In the genomic region with DNA sequence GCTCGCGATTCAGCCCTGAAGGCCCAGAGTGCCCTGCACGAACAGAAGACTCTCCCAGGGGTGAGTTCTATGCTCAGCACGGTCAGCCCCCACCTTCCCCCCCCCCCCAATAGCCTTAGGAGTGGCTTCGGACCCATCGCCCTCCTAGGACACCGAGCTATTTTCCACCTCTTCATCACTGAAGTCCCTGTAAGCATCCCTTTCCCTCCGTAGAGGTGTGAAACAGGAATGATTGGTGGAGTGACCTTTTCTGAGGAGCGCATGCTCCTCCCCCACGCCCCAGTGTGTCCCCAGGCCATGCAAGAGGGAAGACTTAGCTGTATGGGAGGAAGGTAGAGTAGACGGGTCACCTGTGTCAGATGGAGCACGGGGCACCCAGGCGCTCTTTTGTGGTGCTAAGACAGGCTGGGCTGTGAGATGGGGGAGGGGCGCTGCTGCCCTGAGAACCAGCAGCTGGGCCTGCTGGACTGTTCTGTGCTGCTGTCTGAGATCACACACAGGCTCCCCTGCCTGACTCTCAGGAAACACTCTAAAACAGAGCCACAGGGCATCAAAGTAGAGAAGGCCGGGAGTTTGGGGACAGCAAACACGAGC, we compare ENCODE assay signal across 8 mouse cellular contexts. TPM values are rescaled to one million over a fixed set of nuclear protein-coding genes. Genes with fewer than 3 reads are reported as not detected.
DNase-seq lines count a peak whose midpoint lies in the region; ATAC-seq and TF ChIP-seq lines count a peak whose summit lies in the region.

A gene (minus strand): TSS at position 51 of the 594 bp plus-strand sequence.

- WGBS in heart, postnatal 0 days = 14% methylated on average over 16 of the region's 16 CpGs
- WGBS in hindbrain, embryonic 11.5 days = 9% methylated on average over 16 of the region's 16 CpGs
- WGBS in midbrain, embryonic 16.5 days = 12% methylated on average over 16 of the region's 16 CpGs

- H3K4me2 ChIP-seq in heart, postnatal 0 days (ENCODE audit: low read depth, low read length) = 0 out of 2 replicates have a peak within 1 kb of the TSS, but pooled peaks have one; percentile 16
- peak within 1 kb of the TSS; percentile 72 for H3K4me2 ChIP-seq in hindbrain, embryonic 11.5 days (replicated peaks; ENCODE audit: low read depth, low read length)
- peak within 1 kb of the TSS; percentile 73 for H3K4me2 ChIP-seq in midbrain, embryonic 16.5 days (ENCODE audit: low read length)

- ATAC-seq in heart, postnatal 0 days (ENCODE audit: insufficient read depth, low read depth) = no peak
- no peak for ATAC-seq in hindbrain, embryonic 11.5 days (ENCODE audit: low FRiP score)
- ATAC-seq in midbrain, embryonic 16.5 days = no peak

- intact Hi-C loops in heart, postnatal 14 days (cut with DNase I) = no loop called here
- intact Hi-C loops in gastrocnemius, postnatal 36 days (cut with DNase I) = no loop called here

- H3K27me3 ChIP-seq in heart, postnatal 0 days (ENCODE audit: control insufficient read depth, insufficient read depth, low read length) = peaks cover 31% of the 10 kb centered on the region
- 0 out of 2 replicates have a peak, but pooled peaks cover 3% of the 10 kb centered on the region for H3K27me3 ChIP-seq in hindbrain, embryonic 11.5 days (ENCODE audit: control insufficient read depth, insufficient read depth, low read length)
- no peaks in the 10 kb centered on the region for H3K27me3 ChIP-seq in midbrain, embryonic 16.5 days (ENCODE audit: control insufficient read depth, insufficient read depth, low read depth, low read length)

- no peaks in the 10 kb centered on the region for H3K9me3 ChIP-seq in heart, postnatal 0 days (replicated peaks; ENCODE audit: control insufficient read depth, low read length)
- no peaks in the 10 kb centered on the region for H3K9me3 ChIP-seq in hindbrain, embryonic 11.5 days (ENCODE audit: control insufficient read depth, low read length)
- no peaks in the 10 kb centered on the region for H3K9me3 ChIP-seq in midbrain, embryonic 16.5 days (replicated peaks; ENCODE audit: control insufficient read depth, low read length, poor library complexity, severe bottlenecking)

- no peak within 1 kb of the TSS for H3K4me3 ChIP-seq in heart, postnatal 0 days (ENCODE audit: low read depth, low read length)
- peak within 1 kb of the TSS; percentile 52 for H3K4me3 ChIP-seq in hindbrain, embryonic 11.5 days (ENCODE audit: low read depth, low read length)
- peak within 1 kb of the TSS; percentile 57 for H3K4me3 ChIP-seq in midbrain, embryonic 16.5 days (ENCODE audit: low read depth, low read length)

- H3K4me1 ChIP-seq in heart, postnatal 0 days (ENCODE audit: control insufficient read depth, insufficient read depth) = 0 out of 2 replicates have a peak, but pooled peaks cover 10% of the 10 kb centered on the region
- H3K4me1 ChIP-seq in hindbrain, embryonic 11.5 days (replicated peaks; ENCODE audit: control insufficient read depth, insufficient read depth, low read length) = peaks cover 21% of the 10 kb centered on the region
- peaks cover 61% of the 10 kb centered on the region for H3K4me1 ChIP-seq in midbrain, embryonic 16.5 days (ENCODE audit: control insufficient read depth, insufficient read depth, low read length)

- no peak within 1 kb of the TSS for H3K9ac ChIP-seq in heart, postnatal 0 days (replicated peaks; ENCODE audit: low read depth, low read length)
- peak within 1 kb of the TSS; percentile 63 for H3K9ac ChIP-seq in hindbrain, embryonic 11.5 days (ENCODE audit: low read depth, low read length)
- peak within 1 kb of the TSS; percentile 84 for H3K9ac ChIP-seq in midbrain, embryonic 16.5 days (ENCODE audit: low read depth, low read length)

- DNase-seq in heart, postnatal 0 days (ENCODE audit: low spot score) = no peak
- DNase-seq in heart, postnatal 14 days = no peak
- DNase-seq in embryo, embryonic 11 days = peak; percentile 36
- peak; percentile 55 for DNase-seq in hindbrain, embryonic 11.5 days (ENCODE audit: low spot score)
- DNase-seq in adrenal gland, adult 8-10 months = no peak
- DNase-seq in urinary bladder, adult 18-20 months (ENCODE audit: low spot score in 2 of 2) = no peak
- no peak for DNase-seq in gastrocnemius, postnatal 36 days

- no peak for TF ChIP-seq CTCF in heart, postnatal 0 days (IDR thresholded peaks at IDR 0.05; ENCODE audit: low read depth)

- H3K36me3 ChIP-seq in heart, postnatal 0 days (replicated peaks; ENCODE audit: control insufficient read depth, insufficient read depth, low read length) = no peaks in the 10 kb centered on the region
- no peaks in the 10 kb centered on the region for H3K36me3 ChIP-seq in hindbrain, embryonic 11.5 days (ENCODE audit: control insufficient read depth, insufficient read depth, low read length)
- H3K36me3 ChIP-seq in midbrain, embryonic 16.5 days (ENCODE audit: control insufficient read depth, insufficient read depth, low read length) = no peaks in the 10 kb centered on the region

- no peak within 1 kb of the TSS for H3K27ac ChIP-seq in heart, postnatal 0 days (ENCODE audit: low read depth)
- peak within 1 kb of the TSS; percentile 75 for H3K27ac ChIP-seq in hindbrain, embryonic 11.5 days (ENCODE audit: low read depth, low read length)
- peak within 1 kb of the TSS; percentile 91; the same call in 1 of the 2 replicates for H3K27ac ChIP-seq in midbrain, embryonic 16.5 days (ENCODE audit: low read length)

- no peak for TF ChIP-seq EP300 in heart, postnatal 0 days (IDR thresholded peaks at IDR 0.05; ENCODE audit: low read depth)

RNA-seq across cellular contexts. Expression of the gene that starts here (rescaled TPM):
- total RNA-seq in heart, postnatal 0 days (2014; rRNA removed; ENCODE audit: low replicate concordance) = 1.2 TPM in 1 of 2 replicates, not detected in the other
- polyA plus RNA-seq in heart, postnatal 0 days (2015; fragmentation: Nextera tagmentation; extraction: Ambion mirVana) = 4.3 and 4.5 TPM in 2 replicates
- total RNA-seq in heart, postnatal 14 days (2021) = under 1 TPM in 1 of 2 experiments, not detected in 1; 0.37 TPM
- 15.5 and 19.7 TPM in 2 replicates for polyA plus RNA-seq in hindbrain, embryonic 11.5 days (2014; fragmentation: Nextera tagmentation; extraction: Ambion mirVana)
- polyA plus RNA-seq in midbrain, embryonic 16.5 days (2015; fragmentation: Nextera tagmentation; extraction: Ambion mirVana) = 26.7 and 27.7 TPM in 2 replicates
- 1 to 10 TPM; 2.4 to 8.5 (median 3.3) TPM for total RNA-seq in adrenal gland, adult 8-10 months (2022)
- total RNA-seq in gastrocnemius, postnatal 36 days (2021) = 1 to 10 TPM; 5.5 to 8.3 TPM

Comparison
In these comparisons a context has a peak if more than half of its experiments do, and no peak if none do; other contexts are left out.
1. DNase-seq: peak in embryo, embryonic 11 days (single experiment) and hindbrain, embryonic 11.5 days (single experiment); none in heart, postnatal 0 days (single experiment), heart, postnatal 14 days (0 of 2), adrenal gland, adult 8-10 months (single experiment), urinary bladder, adult 18-20 months (0 of 2) and gastrocnemius, postnatal 36 days (0 of 2).
2. H3K4me2 ChIP-seq: peak in every context shown above with its lines; median percentile 73 in midbrain, embryonic 16.5 days; 72 in hindbrain, embryonic 11.5 days; 16 in heart, postnatal 0 days.